Comparison of ENCODE assay signal across 17 mouse cellular contexts in the genomic region with DNA sequence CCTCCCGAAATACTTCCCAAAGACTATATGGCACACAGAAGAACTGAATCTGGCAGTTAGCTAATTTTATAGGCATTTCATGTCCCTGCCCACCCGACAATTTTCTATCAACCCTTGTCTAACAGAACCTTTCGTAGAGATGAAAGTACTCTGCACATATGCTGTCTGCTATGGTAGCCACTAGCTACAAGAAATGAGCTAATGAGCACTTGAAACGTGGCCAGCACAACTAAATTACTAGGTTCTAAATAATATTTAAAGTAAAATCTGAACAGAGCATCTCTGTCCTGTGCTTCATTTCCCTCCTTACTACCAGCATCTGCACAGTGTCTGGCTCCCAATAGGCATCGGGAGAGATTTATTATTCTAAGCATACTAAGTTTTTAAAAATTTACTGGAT. TPM values are rescaled to one million over a fixed set of nuclear protein-coding genes. Genes with fewer than 3 reads are reported as not detected.
"Had no signal": no experiment of that assay in that cellular context is flagged by ENCODE, and none has a peak within 500 bp of the region (broad histone marks: within the 10 kb centered on the region; RNA-seq: fewer than 3 reads in every experiment).

No protein-coding gene starts in this region.

- DNase-seq: lung, adult 2 months; lung, postnatal 14 days; lung, postnatal 36 days; right cerebral cortex, postnatal 14 days; thymus, adult 2 months; thymus, postnatal 25 days; thymus, postnatal 4 days had no signal

- H3K4me1 ChIP-seq: stomach, embryonic 15.5 days had no signal

- H3K4me2 ChIP-seq: lung, embryonic 15.5 days; midbrain, embryonic 11.5 days; midbrain, embryonic 13.5 days; midbrain, embryonic 15.5 days; neural tube, embryonic 12.5 days; stomach, embryonic 15.5 days had no signal

- ATAC-seq: lung, postnatal 0 days; midbrain, embryonic 13.5 days had no signal

- H3K9ac ChIP-seq: lung, embryonic 15.5 days; midbrain, embryonic 13.5 days; midbrain, embryonic 15.5 days; neural tube, embryonic 12.5 days; stomach, embryonic 15.5 days had no signal

- H3K27ac ChIP-seq: lung, embryonic 15.5 days; macrophage; midbrain, embryonic 13.5 days; midbrain, embryonic 15.5 days; neural tube, embryonic 12.5 days; stomach, embryonic 15.5 days; stomach, postnatal 0 days had no signal

- H3K4me3 ChIP-seq: lung, embryonic 15.5 days; megakaryocyte, embryonic 14.5 days; midbrain, embryonic 13.5 days; midbrain, embryonic 15.5 days; neural tube, embryonic 12.5 days; stomach, embryonic 15.5 days had no signal

- H3K27me3 ChIP-seq: lung, embryonic 15.5 days; megakaryocyte, embryonic 14.5 days; midbrain, embryonic 13.5 days; midbrain, embryonic 15.5 days; neural tube, embryonic 12.5 days; stomach, embryonic 15.5 days had no signal

- H3K9me3 ChIP-seq: lung, embryonic 15.5 days; megakaryocyte, embryonic 14.5 days; midbrain, embryonic 13.5 days; midbrain, embryonic 15.5 days; neural tube, embryonic 12.5 days; stomach, embryonic 15.5 days had no signal

- H3K36me3 ChIP-seq: lung, embryonic 15.5 days; midbrain, embryonic 13.5 days; midbrain, embryonic 15.5 days; neural tube, embryonic 12.5 days; stomach, embryonic 15.5 days had no signal

RNA-seq across cellular contexts. Expression of a gene that starts 1.2 kb away (rescaled TPM):
- polyA plus RNA-seq: macrophage had no signal

RNA-seq across cellular contexts. Expression of a gene that starts 44.5 kb away (rescaled TPM):
- polyA plus RNA-seq: macrophage had no signal
